Mouse (Mus musculus): ENCODE results near the gene Nampt.

GRCm38 (mm10) chr12:32879371-32879770, 60.0 kb downstream of the Nampt start:
- TF ChIP-seq POLR2A (IDR thresholded peaks at IDR 0.05; ENCODE audit: borderline replicate concordance, insufficient read depth, low read length) (no peak), CTCF (IDR thresholded peaks at IDR 0.05; ENCODE audit: borderline replicate concordance, insufficient read depth, low read depth, low read length) (no peak)
